Mouse (Mus musculus) adrenal gland, adult 18-20 months (tissue): ENCODE measurements around the gene Ulk3. TPM values are rescaled to one million over a fixed set of nuclear protein-coding genes. Genes with fewer than 3 reads are reported as not detected.

ENCODE experiments used
- DNase-seq, 2 experiments: peaks; one replicate each; pipeline ENCODE4 v3.0.0; 2021 to 2022; ENCODE audit warnings: low spot score in 2 of 2
- total RNA-seq, 2 experiments: library from RNA; stranded (reverse); gene quantifications; 1 replicate in 1 of 2; 2 replicates in 1 of 2; pipeline ENCODE4 v1.2.3; 2021

The Ulk3 gene
- total RNA-seq, 2 experiments from 2014 or later = 12.3 to 13.6 TPM

- DNase-seq = no peak
Measured at GRCm38 (mm10) chr9:57643169-57643855, 54.1 kb downstream of the Ulk3 start.

DNA sequence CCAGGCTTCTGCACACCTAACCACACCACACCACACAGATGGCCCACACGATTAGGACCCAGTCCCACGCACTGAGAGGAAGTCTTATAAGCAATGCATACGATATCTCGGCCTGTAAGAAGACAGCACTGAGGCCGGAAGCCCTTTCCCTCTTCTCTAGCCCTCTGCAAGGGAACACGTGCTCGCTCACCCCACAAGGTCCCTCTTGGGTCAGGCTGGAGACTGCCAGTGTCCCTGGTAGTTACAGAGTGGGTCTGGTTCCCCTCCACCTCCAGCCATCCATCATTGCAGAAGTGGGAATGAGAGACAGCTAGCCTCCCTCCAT lies 54.6 kb downstream of the Ulk3 start:
- no peak for DNase-seq

GRCm38 (mm10) chr9:57644442-57644943 lies 55.2 kb downstream of the Ulk3 start:
- DNase-seq = no peak

GRCm38 (mm10) chr9:57644944-57645893 lies 56.0 kb downstream of the Ulk3 start:
- peak; percentile 97 to 98 for DNase-seq

Other genes starting within 250 kb of the Ulk3 start
- 10 to 100 TPM; 15.0 to 18.0 TPM for gene Ppcdc, start 149.3 kb upstream of the Ulk3 start, total RNA-seq
- gene Scamp5, start 121.4 kb upstream of the Ulk3 start, total RNA-seq = 10 to 100 TPM in 1 of 2 experiments, 1 to 10 TPM in 1; 7.5 to 13.7 TPM
- 1 to 10 TPM; 1.2 to 1.7 TPM for gene Rpp25, start 85.4 kb upstream of the Ulk3 start, total RNA-seq
- 100 to 1,000 TPM; 514 to 860 TPM for gene Cox5a, start 68.2 kb upstream of the Ulk3 start, total RNA-seq
- 10 to 100 TPM; 21.4 to 26.4 TPM for gene Fam219b, start 51.9 kb upstream of the Ulk3 start, total RNA-seq
- 10 to 100 TPM; 34.7 to 36.8 TPM for gene Mpi, start 36.7 kb upstream of the Ulk3 start, total RNA-seq
- gene Scamp2, start 28.5 kb upstream of the Ulk3 start, total RNA-seq = 10 to 100 TPM; 51.3 to 61.9 TPM
- not detected for gene Cplx3, start 16.8 kb downstream of the Ulk3 start, total RNA-seq
- gene Lman1l, start 31.3 kb downstream of the Ulk3 start, total RNA-seq = not detected
- 10 to 100 TPM; 62.2 to 89.1 TPM for gene Csk, start 64.2 kb downstream of the Ulk3 start, total RNA-seq
- gene Cyp1a2, start 94.3 kb downstream of the Ulk3 start, total RNA-seq = under 1 TPM in 1 of 2 experiments, not detected in 1; 0.20 TPM
- 1 to 10 TPM in 1 of 2 experiments, under 1 TPM in 1; 0.17 to 1.0 TPM for gene Cyp1a1, start 98.5 kb downstream of the Ulk3 start, total RNA-seq
- gene Edc3, start 119.1 kb downstream of the Ulk3 start, total RNA-seq = 1 to 10 TPM; 7.1 to 8.7 TPM
- gene Clk3, start 176.4 kb downstream of the Ulk3 start, total RNA-seq = 10 to 100 TPM; 63.6 to 74.9 TPM
- gene Arid3b, start 247.3 kb downstream of the Ulk3 start, total RNA-seq = 1 to 10 TPM; 5.4 to 7.1 TPM